ENCODE assay signal across 19 mouse cellular contexts in genomic region chr11:53025686-53026085, GRCm38 (mm10).
A peak's percentile ranks its signal among the peaks of the same experiment; 100 is the strongest.
DNase-seq lines count a peak whose midpoint lies in the region.
"Had no signal": no experiment of that assay in that cellular context is flagged by ENCODE, and none has a peak within 500 bp of the region (broad histone marks: within the 10 kb centered on the region; RNA-seq: fewer than 3 reads in every experiment).

No protein-coding gene starts in this region.

- intact Hi-C loops in left cerebral cortex, postnatal 4 days (cut with DNase I) = no loop called here

- peak; percentile 84 for DNase-seq in left cerebral cortex, postnatal 4 days
- no peak for DNase-seq in left cerebral cortex, adult 8-10 months (ENCODE audit: low spot score in 2 of 2)
- peak; percentile 73 for DNase-seq in cerebellum, adult 11-12 months
- peak; percentile 88 to 94 for DNase-seq in cerebellum, postnatal 10 days
- no peak for DNase-seq in kidney, postnatal 36 days
- no peak for DNase-seq in kidney, adult 18-20 months
- no peak for DNase-seq in spleen, adult 12 weeks (ENCODE audit: low spot score)
- DNase-seq: adrenal gland, adult 2 months; gastrocnemius, postnatal 14 days; heart, adult 11 months; heart, postnatal 10 days; kidney, postnatal 25 days; layer of hippocampus, postnatal 36 days; liver, embryonic 13.5 days; lung, adult 2 months; lung, postnatal 14 days; right cerebral cortex, adult 18-20 months; right cerebral cortex, postnatal 4 days; thymus, postnatal 36 days had no signal

Comparison
In these comparisons a context has a peak if more than half of its experiments do, and no peak if none do; other contexts are left out.
1. DNase-seq: peak in left cerebral cortex, postnatal 4 days (single experiment), cerebellum, adult 11-12 months (single experiment) and cerebellum, postnatal 10 days (2 of 2); none in left cerebral cortex, adult 8-10 months (0 of 2), kidney, postnatal 36 days (0 of 2), kidney, adult 18-20 months (single experiment) and spleen, adult 12 weeks (single experiment).